Mouse (Mus musculus): ENCODE measurements around the gene Fam32a. TPM values are rescaled to one million over a fixed set of nuclear protein-coding genes. Genes with fewer than 3 reads are reported as not detected.

Fam32a gene
- polyA plus RNA-seq, 1 experiment: 59.6 TPM

DNA sequence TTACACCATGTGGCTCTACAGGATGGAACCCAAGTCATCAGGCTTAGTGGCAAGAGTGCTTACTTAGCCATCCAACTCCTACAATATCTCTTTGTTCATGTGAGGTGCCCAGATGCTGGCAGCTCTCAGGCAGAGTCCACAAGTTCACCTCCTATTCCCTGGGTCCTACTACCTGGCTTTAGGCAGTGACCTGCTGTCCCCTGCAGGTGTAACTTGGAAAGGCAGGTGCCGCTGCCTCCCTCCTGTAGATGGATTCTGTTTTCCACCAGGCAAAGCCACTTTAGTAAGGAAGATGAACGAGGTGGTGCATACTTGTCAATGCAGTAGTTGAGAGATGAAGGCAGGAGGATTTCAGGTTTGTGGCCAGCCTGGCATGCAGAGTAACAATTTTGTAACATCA is 4.5 kb upstream of the Fam32a start:
- no peak overlapping the region for H3K27ac ChIP-seq (ENCODE audit: insufficient read depth, low read depth, low read length)
- H3K27me3 ChIP-seq (replicated peaks; ENCODE audit: control insufficient read depth, insufficient read depth, low read length): no peaks in the 10 kb centered on the region
- WGBS: 33% methylated on average over 2 of the region's 2 CpGs
- H3K4me3 ChIP-seq (ENCODE audit: insufficient read depth, low read depth, low read length): no peak overlapping the region
- no peak for TF ChIP-seq POLR2A (IDR thresholded peaks at IDR 0.05; ENCODE audit: low read depth, low read length)
- TF ChIP-seq CTCF (conservative IDR thresholded peaks at IDR 0.05; ENCODE audit: insufficient read depth, insufficient read length, low read depth, low read length): peak; percentile 91
- no peaks in the 10 kb centered on the region for H3K36me3 ChIP-seq (ENCODE audit: control insufficient read depth, insufficient read depth, low read length)
- H3K4me1 ChIP-seq (ENCODE audit: control insufficient read depth, insufficient read depth, low read length): no peaks in the 10 kb centered on the region
- peak; percentile 64 for DNase-seq

- Histone ChIP-seq H3K27ac (ENCODE audit: insufficient read depth, low read depth, low read length) (no peak overlapping the region), H3K4me1 (ENCODE audit: control insufficient read depth, insufficient read depth, low read length) (0 out of 2 replicates have a peak, but pooled peaks cover 4% of the 10 kb centered on the region)
- TF ChIP-seq POLR2A (IDR thresholded peaks at IDR 0.05; ENCODE audit: low read depth, low read length): no peak
- no peak for TF ChIP-seq CTCF (conservative IDR thresholded peaks at IDR 0.05; ENCODE audit: insufficient read depth, insufficient read length, low read depth, low read length)
These were observed 3.7 kb upstream of the Fam32a start for GRCm38 (mm10) chr8:72215871-72216270.

GRCm38 (mm10) chr8:72218781-72219540 is 569 bp upstream of the Fam32a start:
- peak overlapping the region; percentile 92; the same call in 1 of the 2 replicates for H3K4me3 ChIP-seq (ENCODE audit: insufficient read depth, low read depth, low read length)
- H3K4me1 ChIP-seq (ENCODE audit: control insufficient read depth, insufficient read depth, low read length): 0 out of 2 replicates have a peak, but pooled peaks cover 4% of the 10 kb centered on the region
- 66% methylated on average over 10 of the region's 10 CpGs for WGBS
- TF ChIP-seq POLR2A (IDR thresholded peaks at IDR 0.05; ENCODE audit: low read depth, low read length) (no peak), CTCF (conservative IDR thresholded peaks at IDR 0.05; ENCODE audit: insufficient read depth, insufficient read length, low read depth, low read length) (no peak)
- H3K27me3 ChIP-seq (replicated peaks; ENCODE audit: control insufficient read depth, insufficient read depth, low read length): no peaks in the 10 kb centered on the region
- DNase-seq: no peak
- H3K27ac ChIP-seq (ENCODE audit: insufficient read depth, low read depth, low read length): no peak overlapping the region
- H3K36me3 ChIP-seq (ENCODE audit: control insufficient read depth, insufficient read depth, low read length): no peaks in the 10 kb centered on the region

More at GRCm38 (mm10) chr8:72215871-72216270, 3.7 kb upstream of the Fam32a start:
- no peaks in the 10 kb centered on the region for H3K27me3 ChIP-seq (replicated peaks; ENCODE audit: control insufficient read depth, insufficient read depth, low read length)
- H3K36me3 ChIP-seq (ENCODE audit: control insufficient read depth, insufficient read depth, low read length): no peaks in the 10 kb centered on the region
- H3K4me3 ChIP-seq (ENCODE audit: insufficient read depth, low read depth, low read length): no peak overlapping the region
- 40% methylated on average over 1 of the region's 1 CpGs for WGBS
- no peak for DNase-seq

DNA sequence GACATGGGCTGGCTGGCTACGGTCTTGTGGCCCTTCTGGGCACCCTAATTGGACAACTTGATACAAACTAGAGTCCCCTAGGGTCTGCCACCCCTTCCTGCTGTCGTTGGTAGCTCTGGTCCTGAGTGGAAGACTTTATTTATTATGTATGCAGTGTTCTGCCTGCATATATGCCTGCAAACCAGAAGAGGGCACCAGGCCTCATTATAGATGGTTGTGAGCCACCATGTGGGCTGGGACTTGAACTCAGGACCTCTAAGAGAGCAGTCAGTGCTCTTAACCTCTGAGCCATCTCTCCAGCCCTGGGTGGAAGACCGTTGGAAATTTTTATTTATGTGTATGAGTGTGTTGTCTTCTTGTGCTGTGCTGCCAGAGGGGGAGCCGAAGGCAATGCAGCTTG is 1.2 kb downstream of the Fam32a start:
- DNase-seq: no peak
- Histone ChIP-seq H3K27me3 (replicated peaks; ENCODE audit: control insufficient read depth, insufficient read depth, low read length) (no peaks in the 10 kb centered on the region), H3K4me1 (ENCODE audit: control insufficient read depth, insufficient read depth, low read length) (0 out of 2 replicates have a peak, but pooled peaks cover 4% of the 10 kb centered on the region), H3K36me3 (ENCODE audit: control insufficient read depth, insufficient read depth, low read length) (no peaks in the 10 kb centered on the region), H3K27ac (ENCODE audit: insufficient read depth, low read depth, low read length) (no peak overlapping the region), H3K4me3 (ENCODE audit: insufficient read depth, low read depth, low read length) (no peak overlapping the region)
- peak; percentile 27; the same call in 1 of the 2 replicates for TF ChIP-seq CTCF (conservative IDR thresholded peaks at IDR 0.05; ENCODE audit: insufficient read depth, insufficient read length, low read depth, low read length)
- no peak for TF ChIP-seq POLR2A (IDR thresholded peaks at IDR 0.05; ENCODE audit: low read depth, low read length)
- 82% methylated on average over 4 of the region's 4 CpGs for WGBS

- DNase-seq: no peak
- Histone ChIP-seq H3K27me3 (replicated peaks; ENCODE audit: control insufficient read depth, insufficient read depth, low read length) (no peaks in the 10 kb centered on the region), H3K4me3 (ENCODE audit: insufficient read depth, low read depth, low read length) (no peak overlapping the region), H3K27ac (ENCODE audit: insufficient read depth, low read depth, low read length) (no peak overlapping the region), H3K4me1 (ENCODE audit: control insufficient read depth, insufficient read depth, low read length) (0 out of 2 replicates have a peak, but pooled peaks cover 4% of the 10 kb centered on the region), H3K36me3 (ENCODE audit: control insufficient read depth, insufficient read depth, low read length) (no peaks in the 10 kb centered on the region)
- no peak for TF ChIP-seq POLR2A (IDR thresholded peaks at IDR 0.05; ENCODE audit: low read depth, low read length)
- no peak for TF ChIP-seq CTCF (conservative IDR thresholded peaks at IDR 0.05; ENCODE audit: insufficient read depth, insufficient read length, low read depth, low read length)
- 83% methylated on average over 5 of the region's 5 CpGs for WGBS
These were observed 3.1 kb downstream of the Fam32a start for GRCm38 (mm10) chr8:72222656-72223055.

- Histone ChIP-seq H3K4me1 (ENCODE audit: control insufficient read depth, insufficient read depth, low read length) (peaks cover 10% of the 10 kb centered on the region; the same call in 1 of the 2 replicates), H3K27ac (ENCODE audit: insufficient read depth, low read depth, low read length) (peak within 1 kb of the TSS; percentile 96), H3K27me3 (replicated peaks; ENCODE audit: control insufficient read depth, insufficient read depth, low read length) (no peaks in the 10 kb centered on the region), H3K36me3 (ENCODE audit: control insufficient read depth, insufficient read depth, low read length) (no peaks in the 10 kb centered on the region), H3K4me3 (ENCODE audit: insufficient read depth, low read depth, low read length) (peak within 1 kb of the TSS; percentile 97)
- DNase-seq: peak; percentile 99
- under 1% methylated on average over 54 of the region's 54 CpGs for WGBS
- TF ChIP-seq CTCF (conservative IDR thresholded peaks at IDR 0.05; ENCODE audit: insufficient read depth, insufficient read length, low read depth, low read length): peak; percentile 84
- TF ChIP-seq POLR2A (IDR thresholded peaks at IDR 0.05; ENCODE audit: low read depth, low read length): peak; percentile 6
These were observed 20.2 kb downstream of the Fam32a start, which contains the start of gene Ap1m1 for GRCm38 (mm10) chr8:72239499-72240402. Gene Ap1m1 (plus strand): TSS chr8:72240018.

All from kidney, adult 2 months (tissue).